Mouse (Mus musculus) liver, embryonic 14.5 days (tissue): ENCODE measurements around the gene Rtn4rl2. TPM values are rescaled to one million over a fixed set of nuclear protein-coding genes. Genes with fewer than 3 reads are reported as not detected.

ENCODE experiments used
- ATAC-seq: fragments of 200-750 bp; cut with Nextera tagmentation; 2 replicates; pipeline ENCODE4 v1.8.0; 2017; ENCODE audit warnings: moderate number of reproducible peaks, mild to moderate bottlenecking, moderate library complexity; ENCODE audit not compliant: insufficient read depth
- DNase-seq, 3 experiments: peaks; one replicate each; pipeline ENCODE4 v3.0.0-alpha.2; 2012 to 2013; ENCODE audit warnings: low read depth in 3 of 3, low spot score in 3 of 3
- H3K27ac ChIP-seq: fragments of 300-500 bp; sonication (generic); 2 replicates; pipeline ENCODE4 v1.5.1; 2014; ENCODE audit warnings: moderate library complexity, mild to moderate bottlenecking, control low read depth, inconsistent platforms
- H3K27me3 ChIP-seq: fragments of 300-500 bp; sonication (generic); 2 replicates; pipeline ENCODE4 v1.6.1; 2014; ENCODE audit warnings: mild to moderate bottlenecking, low read length, moderate library complexity; ENCODE audit not compliant: control insufficient read depth, insufficient read depth
- H3K36me3 ChIP-seq: fragments of 300-500 bp; sonication (generic); replicated peaks from 2 replicates; pipeline ENCODE4 v1.6.1; 2014; ENCODE audit warnings: low read depth; ENCODE audit not compliant: control insufficient read depth, insufficient read depth
- H3K4me1 ChIP-seq, 2 experiments: fragments of 200-500 bp in 1 of 2; fragments of 300-500 bp in 1 of 2; sonication (generic) in 1 of 2; replicated peaks; 2 replicates each; pipeline ENCODE4 v1.6.1; 2012 to 2014; ENCODE audit warnings: antibody characterized with exemption in 1 of 2, inconsistent platforms in 1 of 2, low read length in 1 of 2; ENCODE audit not compliant: control insufficient read depth in 2 of 2, insufficient read depth in 2 of 2
- H3K4me2 ChIP-seq: fragments of 300-500 bp; sonication (generic); 2 replicates; pipeline ENCODE4 v1.6.1; 2014; ENCODE audit warnings: low read depth, mild to moderate bottlenecking, control low read depth, moderate library complexity
- H3K4me3 ChIP-seq, 2 experiments: fragments of 200-500 bp in 1 of 2; fragments of 300-500 bp in 1 of 2; sonication (generic) in 1 of 2; 2 replicates each; pipeline ENCODE4 v1.5.1; 2012 to 2014; ENCODE audit warnings: low read depth in 2 of 2, low read length in 2 of 2, mild to moderate bottlenecking in 2 of 2, control low read depth in 1 of 2, inconsistent platforms in 1 of 2, moderate library complexity in 1 of 2; ENCODE audit not compliant: insufficient read depth in 1 of 2
- H3K9ac ChIP-seq: fragments of 300-500 bp; sonication (generic); replicated peaks from 2 replicates; pipeline ENCODE4 v1.6.1; 2014; ENCODE audit warnings: mild to moderate bottlenecking, control low read depth, moderate library complexity
- H3K9me3 ChIP-seq: fragments of 300-500 bp; sonication (generic); 2 replicates; pipeline ENCODE4 v1.6.1; 2016; ENCODE audit warnings: low read length, mixed read lengths; ENCODE audit not compliant: control insufficient read depth
- CTCF ChIP-seq: IDR thresholded peaks from 2 replicates; pipeline ENCODE4 v1.5.1; 2016; ENCODE audit warnings: antibody characterized with exemption, low read depth, control low read depth
- EP300 ChIP-seq: IDR thresholded peaks from 2 replicates; pipeline ENCODE4 v1.6.1; 2016; ENCODE audit warnings: antibody characterized with exemption, low read depth
- WGBS: fragments of 180-500 bp; shearing (Covaris S2); extraction: QIAGEN DNeasy Blood & Tissue Kit; methylation state at CpG from one replicate; pipeline ENCODE4 v1.1.7; 2014; ENCODE audit not compliant: insufficient replicate concordance; 5-methylcytosine and 5-hydroxymethylcytosine counted together
- polyA plus RNA-seq, 2 experiments: library from polyadenylated mRNA; depleted of rRNA in 1 of 2; stranded (reverse) in 1 of 2; unstranded in 1 of 2; fragments of >200 nt; fragmentation: Nextera tagmentation in 1 of 2; extraction: Ambion mirVana in 1 of 2; gene quantifications; 2 replicates each; pipeline versions ENCODE4 v1.2.1 to v1.2.3; 2012 to 2014

Gene Rtn4rl2
- polyA plus RNA-seq, 2 experiments, result 0.06 to 0.14 TPM

DNA sequence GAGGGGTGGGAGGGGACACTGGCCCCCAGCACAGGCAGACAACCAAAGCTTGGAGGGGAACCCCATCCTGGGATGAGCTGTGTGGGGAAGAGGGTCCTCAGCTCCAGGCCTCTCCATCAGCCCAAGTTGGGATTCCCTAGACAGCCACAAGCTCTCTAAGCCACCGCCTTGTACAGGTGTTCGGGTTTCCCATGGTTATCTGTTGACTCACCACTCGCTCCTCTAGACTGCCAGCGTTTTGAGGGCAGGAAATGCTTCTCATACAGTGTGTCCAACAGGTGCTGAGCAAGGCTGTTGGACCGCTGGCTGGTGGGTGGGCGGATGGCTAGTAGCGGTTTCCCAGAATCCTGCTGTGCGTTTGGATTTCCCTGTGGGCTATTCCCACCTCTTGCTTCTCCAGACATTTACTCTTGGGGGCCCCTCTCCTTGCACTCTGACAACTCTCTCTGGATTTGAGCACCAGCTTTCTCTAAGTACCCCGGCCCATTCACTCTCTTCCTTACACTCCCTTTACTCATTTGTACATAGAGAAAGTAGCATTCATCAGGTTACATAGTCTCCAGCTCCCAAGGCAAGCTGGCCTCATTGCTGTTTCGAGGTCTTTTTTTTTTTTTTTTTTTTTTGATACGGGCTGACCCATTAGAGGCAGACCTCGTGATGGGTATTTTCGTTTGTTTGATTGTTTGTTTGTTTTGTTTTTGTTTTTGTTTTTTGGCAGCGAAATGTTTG is 3.0 kb upstream of the Rtn4rl2 start:
- Histone ChIP-seq H3K36me3 (no peaks in the 10 kb centered on the region), H3K27ac (no peak overlapping the region), H3K4me3 (no peak overlapping the region), H3K4me2 (no peak overlapping the region; the same call in 1 of the 2 replicates), H3K9ac (no peak overlapping the region), H3K9me3 (no peaks in the 10 kb centered on the region), H3K27me3 (peaks cover 77% of the 10 kb centered on the region), H3K4me1 (0 out of 4 replicates have a peak, but pooled peaks cover 0 to 2% of the 10 kb centered on the region in 2 experiments)
- TF ChIP-seq CTCF, result no peak
- WGBS, result 15% methylated on average over 14 of the region's 14 CpGs
- DNase-seq, result no peak
- no peak for ATAC-seq

DNA sequence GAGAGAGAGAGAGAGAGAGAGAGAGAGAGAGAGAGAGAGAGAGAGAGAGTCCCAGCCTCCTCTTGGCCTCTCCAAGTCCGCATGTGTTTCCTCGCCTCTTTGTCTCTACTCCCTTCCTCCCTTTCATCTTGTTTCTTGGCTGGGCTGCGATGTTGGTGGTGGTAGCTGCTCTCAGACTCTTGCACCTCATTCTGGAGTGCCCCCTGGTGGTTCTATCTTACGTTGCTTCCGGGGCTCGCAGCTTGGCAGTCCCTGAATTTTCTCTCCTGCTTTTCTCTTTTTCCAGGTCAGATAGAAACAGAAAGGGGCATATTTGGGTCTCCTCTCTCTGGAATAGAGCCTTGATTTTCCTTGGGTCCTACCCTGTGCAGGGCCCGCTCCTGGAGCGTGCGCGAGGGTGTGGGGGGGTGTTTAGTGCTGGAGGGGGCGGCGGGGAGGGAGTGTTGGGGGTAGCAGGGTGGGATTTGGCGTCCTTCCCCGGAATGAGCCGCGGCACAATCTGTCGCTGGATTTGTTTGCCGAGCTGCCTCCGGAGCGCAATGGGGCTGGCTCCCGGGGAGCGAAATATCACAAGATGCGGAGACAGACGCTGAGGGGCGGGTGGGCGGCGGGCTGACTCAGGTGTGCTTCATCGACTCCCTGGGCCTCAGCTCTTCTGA is 2.3 kb upstream of the Rtn4rl2 start:
- Histone ChIP-seq H3K36me3 (no peaks in the 10 kb centered on the region), H3K4me2 (peak overlapping the region; percentile 26; the same call in 1 of the 2 replicates), H3K9me3 (no peaks in the 10 kb centered on the region), H3K27me3 (peaks cover 82% of the 10 kb centered on the region), H3K27ac (no peak overlapping the region), H3K4me1 (0 out of 4 replicates have a peak, but pooled peaks cover 0 to 2% of the 10 kb centered on the region in 2 experiments), H3K9ac (no peak overlapping the region), H3K4me3 (peak overlapping the region in 1 of 2 experiments; percentile 23; a peak in 2 of 4 replicates)
- ATAC-seq (no peak), DNase-seq (peak; percentile 45 to 58 (median 51))
- TF ChIP-seq CTCF (peak; percentile 78), EP300 (no peak)
- 6% methylated on average over 28 of the region's 28 CpGs for WGBS

DNA sequence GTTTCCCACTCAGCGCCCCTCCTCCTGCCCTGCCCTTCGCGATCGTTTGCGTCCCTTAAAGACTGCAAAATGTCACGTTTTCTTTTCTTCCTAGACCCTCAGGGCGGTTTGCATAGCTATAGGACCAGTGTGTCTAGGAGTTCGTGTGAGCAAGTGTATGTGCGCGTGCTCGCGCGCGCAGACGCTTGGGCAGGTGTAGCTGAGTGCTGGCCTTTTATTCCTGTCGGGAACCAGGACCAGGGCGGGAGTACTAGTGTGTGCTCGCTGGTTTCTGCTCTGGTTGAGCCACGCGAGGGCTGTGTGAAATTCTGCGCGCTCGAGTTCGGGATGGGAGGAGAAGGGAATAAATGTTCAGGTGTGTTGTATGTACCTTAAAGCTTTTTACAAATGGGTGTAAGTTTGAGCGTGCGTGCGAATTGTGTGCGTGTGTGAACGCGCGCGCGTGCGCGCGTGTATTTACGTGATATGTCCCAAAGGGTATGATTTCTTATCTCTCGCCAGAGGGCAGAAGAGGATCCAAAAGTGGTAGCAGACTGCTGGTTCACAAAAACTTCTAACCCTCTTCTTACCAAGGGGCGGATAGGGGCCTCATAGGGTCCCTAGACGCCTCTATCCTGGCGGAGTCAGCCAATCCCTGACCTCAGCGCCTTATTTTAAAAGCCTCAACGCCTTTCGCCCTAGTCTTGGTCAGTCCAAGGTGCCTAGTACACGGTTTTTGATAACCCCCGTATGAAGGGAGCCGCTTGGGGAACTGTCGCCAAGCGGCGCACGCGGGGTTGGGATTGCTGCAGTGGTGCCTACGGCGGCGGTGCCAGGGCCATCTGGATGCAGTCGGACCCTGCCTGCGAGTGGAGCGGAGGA is 1.1 kb upstream of the Rtn4rl2 start:
- WGBS, result under 1% methylated on average over 58 of the region's 58 CpGs
- no peak for DNase-seq

DNA sequence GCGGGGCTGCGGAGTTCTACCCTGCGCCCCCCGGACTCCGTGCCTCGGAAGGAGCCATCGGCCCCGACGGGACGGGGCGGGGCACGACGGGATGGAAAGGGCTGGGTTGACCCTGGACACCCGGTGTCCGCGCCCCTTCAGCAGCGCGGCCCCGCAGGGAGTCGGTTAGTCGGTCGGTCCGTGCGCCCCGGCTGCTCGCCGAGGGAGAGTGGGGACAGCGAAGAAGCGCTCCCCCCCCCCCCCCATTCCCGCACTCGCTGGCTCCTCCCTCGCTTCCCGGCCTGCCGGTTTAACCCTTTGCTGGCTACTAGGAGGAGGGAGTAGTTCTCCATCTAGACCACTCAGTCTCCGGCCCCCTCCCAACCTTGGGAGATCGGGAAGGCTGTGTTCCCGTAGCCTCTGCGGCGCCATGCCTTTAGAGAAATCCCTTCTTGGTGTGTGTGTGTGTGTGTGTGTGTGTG is 341 bp upstream of the Rtn4rl2 start:
- H3K27ac ChIP-seq, result no peak overlapping the region
- no peak for DNase-seq
- H3K4me2 ChIP-seq, result peak overlapping the region; percentile 53
- no peak for ATAC-seq
- H3K36me3 ChIP-seq, result no peaks in the 10 kb centered on the region
- no peak for TF ChIP-seq EP300
- no peak for TF ChIP-seq CTCF
- H3K4me3 ChIP-seq, result peak overlapping the region; percentile 25 to 42
- H3K27me3 ChIP-seq, result peaks cover 91% of the 10 kb centered on the region
- H3K4me1 ChIP-seq, result 0 out of 4 replicates have a peak, but pooled peaks cover 0 to 2% of the 10 kb centered on the region in 2 experiments
- 0% methylated on average over 36 of the region's 39 CpGs for WGBS
- no peak overlapping the region for H3K9ac ChIP-seq
- H3K9me3 ChIP-seq, result no peaks in the 10 kb centered on the region

More for the DNA sequence above, 1.1 kb upstream of the Rtn4rl2 start:
- H3K4me2 ChIP-seq, result peak overlapping the region; percentile 53
- no peak overlapping the region for H3K9ac ChIP-seq
- H3K4me1 ChIP-seq, result 0 out of 4 replicates have a peak, but pooled peaks cover 0 to 2% of the 10 kb centered on the region in 2 experiments
- H3K27ac ChIP-seq, result no peak overlapping the region
- H3K9me3 ChIP-seq, result no peaks in the 10 kb centered on the region
- peaks cover 86% of the 10 kb centered on the region for H3K27me3 ChIP-seq
- 0 out of 2 replicates have a peak, but pooled peaks have one; percentile 1 for ATAC-seq
- TF ChIP-seq EP300 (no peak), CTCF (no peak)
- H3K36me3 ChIP-seq, result no peaks in the 10 kb centered on the region
- H3K4me3 ChIP-seq, result peak overlapping the region; percentile 4 to 42; a peak in 3 of 4 replicates
